Mouse (Mus musculus): ENCODE data around the gene Gm11627. TPM values are rescaled to one million over a fixed set of nuclear protein-coding genes. Genes with fewer than 3 reads are reported as not detected.
A peak's percentile ranks its signal among the peaks of the same experiment; 100 is the strongest.
"Not testable (repeated sequence)": the region's sequence is repeated elsewhere in the genome, so short reads cannot be mapped to it uniquely, and the experiment has no call there.

Gm11627 gene
- polyA plus RNA-seq, 1 experiment from 2014 or later: 0.51 TPM

GRCm38 (mm10) chr11:102572866-102573663, 6.2 kb downstream of the Gm11627 start:
- Histone ChIP-seq H3K27me3 (replicated peaks) (peaks cover 17% of the 10 kb centered on the region), H3K4me2 (peak overlapping the region; percentile 78), H3K36me3 (no peaks in the 10 kb centered on the region), H3K4me1 (peaks cover 8% of the 10 kb centered on the region), H3K9ac (peak overlapping the region; percentile 75), H3K9me3 (replicated peaks) (no peaks in the 10 kb centered on the region), H3K27ac (no peak overlapping the region), H3K4me3 (peak overlapping the region; percentile 61)
- ATAC-seq: peak; percentile 71
- WGBS (ENCODE audit: insufficient replicate concordance): 16% methylated on average over 18 of the region's 18 CpGs

GRCm38 (mm10) chr11:102568756-102569377, 10.4 kb downstream of the Gm11627 start:
- Histone ChIP-seq H3K9ac (no peak overlapping the region), H3K4me3 (no peak overlapping the region), H3K4me2 (no peak overlapping the region), H3K36me3 (no peaks in the 10 kb centered on the region), H3K4me1 (peaks cover 23% of the 10 kb centered on the region), H3K9me3 (replicated peaks) (no peaks in the 10 kb centered on the region), H3K27ac (no peak overlapping the region), H3K27me3 (replicated peaks) (no peaks in the 10 kb centered on the region)
- ATAC-seq: no peak
- 55% methylated on average over 7 of the region's 7 CpGs for WGBS (ENCODE audit: insufficient replicate concordance)

- Histone ChIP-seq H3K4me3 (no peak overlapping the region), H3K4me1 (peaks cover 21% of the 10 kb centered on the region), H3K9ac (no peak overlapping the region), H3K27me3 (replicated peaks) (no peaks in the 10 kb centered on the region), H3K27ac (no peak overlapping the region), H3K9me3 (replicated peaks) (no peaks in the 10 kb centered on the region), H3K4me2 (no peak overlapping the region), H3K36me3 (no peaks in the 10 kb centered on the region)
- WGBS (ENCODE audit: insufficient replicate concordance): 63% methylated on average over 12 of the region's 12 CpGs
- no peak for ATAC-seq
Measured at GRCm38 (mm10) chr11:102568191-102568590, 11.1 kb downstream of the Gm11627 start.

GRCm38 (mm10) chr11:102567723-102568122, 11.5 kb downstream of the Gm11627 start:
- Histone ChIP-seq H3K4me3 (no peak overlapping the region), H3K36me3 (no peaks in the 10 kb centered on the region), H3K9ac (no peak overlapping the region), H3K9me3 (replicated peaks) (no peaks in the 10 kb centered on the region), H3K27ac (no peak overlapping the region), H3K4me1 (peaks cover 20% of the 10 kb centered on the region), H3K27me3 (replicated peaks) (no peaks in the 10 kb centered on the region), H3K4me2 (no peak overlapping the region)
- no peak for ATAC-seq
- WGBS (ENCODE audit: insufficient replicate concordance): 90% methylated on average over 15 of the region's 15 CpGs

- H3K4me2 ChIP-seq: no peak overlapping the region
- no peaks in the 10 kb centered on the region for H3K36me3 ChIP-seq
- no peaks in the 10 kb centered on the region for H3K9me3 ChIP-seq (replicated peaks)
- H3K4me1 ChIP-seq: peaks cover 20% of the 10 kb centered on the region
- H3K4me3 ChIP-seq: no peak overlapping the region
- no peak for ATAC-seq
- no peak overlapping the region for H3K9ac ChIP-seq
- WGBS (ENCODE audit: insufficient replicate concordance): 79% methylated on average over 6 of the region's 6 CpGs
- H3K27ac ChIP-seq: no peak overlapping the region
- H3K27me3 ChIP-seq (replicated peaks): no peaks in the 10 kb centered on the region
Measured at GRCm38 (mm10) chr11:102567157-102567556, 12.1 kb downstream of the Gm11627 start.

GRCm38 (mm10) chr11:102566290-102566689, 13.0 kb downstream of the Gm11627 start:
- H3K4me2 ChIP-seq: peak overlapping the region; percentile 62; the same call in 1 of the 2 replicates
- no peak overlapping the region for H3K4me3 ChIP-seq
- no peaks in the 10 kb centered on the region for H3K36me3 ChIP-seq
- H3K4me1 ChIP-seq: peaks cover 20% of the 10 kb centered on the region
- no peaks in the 10 kb centered on the region for H3K27me3 ChIP-seq (replicated peaks)
- H3K9me3 ChIP-seq (replicated peaks): no peaks in the 10 kb centered on the region
- ATAC-seq: no peak
- H3K9ac ChIP-seq: no peak overlapping the region
- WGBS (ENCODE audit: insufficient replicate concordance): 85% methylated on average over 1 of the region's 1 CpGs
- H3K27ac ChIP-seq: peak overlapping the region; percentile 89; the same call in 1 of the 2 replicates

GRCm38 (mm10) chr11:102565741-102566140, 13.5 kb downstream of the Gm11627 start:
- Histone ChIP-seq H3K27me3 (replicated peaks) (no peaks in the 10 kb centered on the region), H3K4me2 (peak overlapping the region; percentile 62), H3K4me1 (peaks cover 20% of the 10 kb centered on the region), H3K9me3 (replicated peaks) (no peaks in the 10 kb centered on the region), H3K27ac (peak overlapping the region; percentile 89), H3K36me3 (no peaks in the 10 kb centered on the region), H3K4me3 (0 out of 2 replicates have a peak overlapping the region, but pooled peaks have one; percentile 5), H3K9ac (peak overlapping the region; percentile 61)
- peak; percentile 72; the same call in 1 of the 2 replicates for ATAC-seq

GRCm38 (mm10) chr11:102564952-102565671, 14.1 kb downstream of the Gm11627 start:
- peak; percentile 84 for ATAC-seq
- not testable (repeated sequence) for H3K9me3 ChIP-seq (replicated peaks); H3K36me3 ChIP-seq; H3K27me3 ChIP-seq (replicated peaks)
- Histone ChIP-seq H3K9ac (peak overlapping the region; percentile 61), H3K4me2 (peak overlapping the region; percentile 62), H3K27ac (peak overlapping the region; percentile 89), H3K4me3 (0 out of 2 replicates have a peak overlapping the region, but pooled peaks have one; percentile 5), H3K4me1 (peaks cover 20% of the 10 kb centered on the region)
- 46% methylated on average over 14 of the region's 14 CpGs for WGBS (ENCODE audit: insufficient replicate concordance)

- H3K36me3 ChIP-seq: no peaks in the 10 kb centered on the region
- no peak for ATAC-seq
- WGBS (ENCODE audit: insufficient replicate concordance): 75% methylated on average over 5 of the region's 5 CpGs
Measured at GRCm38 (mm10) chr11:102558704-102559103, 20.6 kb downstream of the Gm11627 start.

GRCm38 (mm10) chr11:102557386-102557785, 21.9 kb downstream of the Gm11627 start:
- 83% methylated on average over 1 of the region's 1 CpGs for WGBS (ENCODE audit: insufficient replicate concordance)
- H3K4me3 ChIP-seq: no peak overlapping the region
- no peak overlapping the region for H3K9ac ChIP-seq
- H3K36me3 ChIP-seq: no peaks in the 10 kb centered on the region
- ATAC-seq: no peak
- H3K4me1 ChIP-seq: peaks cover 23% of the 10 kb centered on the region
- H3K4me2 ChIP-seq: no peak overlapping the region
- H3K27me3 ChIP-seq (replicated peaks): no peaks in the 10 kb centered on the region
- H3K9me3 ChIP-seq (replicated peaks): no peaks in the 10 kb centered on the region
- H3K27ac ChIP-seq: no peak overlapping the region

More at GRCm38 (mm10) chr11:102558704-102559103, 20.6 kb downstream of the Gm11627 start:
- Histone ChIP-seq H3K4me1 (peaks cover 21% of the 10 kb centered on the region), H3K27ac (no peak overlapping the region), H3K9me3 (replicated peaks) (no peaks in the 10 kb centered on the region), H3K4me3 (no peak overlapping the region), H3K27me3 (replicated peaks) (no peaks in the 10 kb centered on the region), H3K9ac (no peak overlapping the region), H3K4me2 (no peak overlapping the region)

- Histone ChIP-seq H3K27ac (peak overlapping the region; percentile 90), H3K4me2 (peak overlapping the region; percentile 83), H3K9me3 (replicated peaks) (no peaks in the 10 kb centered on the region), H3K27me3 (replicated peaks) (no peaks in the 10 kb centered on the region), H3K4me1 (peaks cover 28% of the 10 kb centered on the region), H3K36me3 (0 out of 2 replicates have a peak, but pooled peaks cover 6% of the 10 kb centered on the region), H3K9ac (peak overlapping the region; percentile 99), H3K4me3 (peak overlapping the region; percentile 100)
- ATAC-seq: no peak
- 10% methylated on average over 3 of the region's 3 CpGs for WGBS (ENCODE audit: insufficient replicate concordance)
Measured at GRCm38 (mm10) chr11:102556716-102557074, 22.6 kb downstream of the Gm11627 start.
